Mouse (Mus musculus) MEL-GATA-1-ER (cell line): ENCODE measurements at regions not wholly inside any gene's neighbourhood (a gene's known extent, or its start where the extent isn't known, plus 50 kb on each side); places are given as distances from the start of the nearest gene placed in this dataset.

Experiments used
- DNase-seq: peaks from one replicate; pipeline ENCODE4 v3.0.0-alpha.2; 2012; ENCODE audit warnings: low read depth; ENCODE audit errors: extremely low read depth

GRCm38 (mm10) chr17:45966736-45967135 lies 65.4 kb downstream of the Vegfa start:
- no peak for DNase-seq

GRCm38 (mm10) chr17:45964031-45964430 lies 68.1 kb downstream of the Vegfa start:
- DNase-seq: no peak

- no peak for DNase-seq
Measured at GRCm38 (mm10) chr17:45963332-45963731, 68.8 kb downstream of the Vegfa start.

GRCm38 (mm10) chr17:45961626-45962319 lies 70.4 kb downstream of the Vegfa start:
- DNase-seq: no peak

GRCm38 (mm10) chr17:45958094-45958881 lies 73.9 kb downstream of the Vegfa start:
- no peak for DNase-seq

GRCm38 (mm10) chr17:45955481-45955880 lies 76.7 kb downstream of the Vegfa start:
- no peak for DNase-seq

- no peak for DNase-seq
Measured at GRCm38 (mm10) chr17:45954824-45955223, 77.3 kb downstream of the Vegfa start.

GRCm38 (mm10) chr17:45953523-45953922 lies 78.6 kb downstream of the Vegfa start:
- no peak for DNase-seq

- DNase-seq: no peak
Measured at GRCm38 (mm10) chr17:45950533-45951164, 81.5 kb downstream of the Vegfa start.

- DNase-seq: no peak
Measured at GRCm38 (mm10) chr17:45949141-45949540, 83.0 kb downstream of the Vegfa start.

- DNase-seq: no peak
Measured at GRCm38 (mm10) chr17:45948314-45948935, 83.7 kb downstream of the Vegfa start.

- DNase-seq: no peak
Measured at GRCm38 (mm10) chr17:45945005-45945404, 87.2 kb downstream of the Vegfa start.

- no peak for DNase-seq
Measured at GRCm38 (mm10) chr17:45943244-45943643, 88.9 kb downstream of the Vegfa start.

GRCm38 (mm10) chr17:45941890-45942375 lies 90.2 kb downstream of the Vegfa start:
- no peak for DNase-seq

GRCm38 (mm10) chr17:45940121-45940813 lies 91.9 kb downstream of the Vegfa start:
- no peak for DNase-seq

GRCm38 (mm10) chr17:45938284-45938683 lies 93.9 kb downstream of the Vegfa start:
- no peak for DNase-seq

GRCm38 (mm10) chr17:45936577-45936976 lies 95.6 kb downstream of the Vegfa start:
- DNase-seq: no peak

- DNase-seq: no peak
Measured at GRCm38 (mm10) chr17:45935291-45935690, 96.9 kb downstream of the Vegfa start.

- DNase-seq: no peak
Measured at GRCm38 (mm10) chr17:45934002-45934401, 98.2 kb downstream of the Vegfa start.

GRCm38 (mm10) chr17:45933034-45933433 lies 99.1 kb downstream of the Vegfa start:
- no peak for DNase-seq

- DNase-seq: no peak
Measured at GRCm38 (mm10) chr17:45932611-45933010, 99.6 kb downstream of the Vegfa start.
